Comparison of ENCODE assay signal across 8 mouse cellular contexts in genomic region chr5:105517992-105518625, GRCm38 (mm10). TPM values are rescaled to one million over a fixed set of nuclear protein-coding genes. Genes with fewer than 3 reads are reported as not detected.
DNase-seq lines count a peak whose midpoint lies in the region; ATAC-seq and TF ChIP-seq lines count a peak whose summit lies in the region.

No protein-coding gene starts in this region.

- H3K27me3 ChIP-seq in lung, embryonic 16.5 days (ENCODE audit: control insufficient read depth, insufficient read depth, low read depth, low read length) = no peaks in the 10 kb centered on the region
- H3K27me3 ChIP-seq in neural tube, embryonic 12.5 days (replicated peaks) = no peaks in the 10 kb centered on the region; the same call in 1 of the 2 replicates

- H3K4me2 ChIP-seq in lung, embryonic 16.5 days (ENCODE audit: low read depth, low read length) = peak overlapping the region; percentile 76
- H3K4me2 ChIP-seq in neural tube, embryonic 12.5 days (replicated peaks) = peak overlapping the region; percentile 86

- intact Hi-C loops in left cerebral cortex, postnatal 36 days (cut with DNase I) = loop anchor here (2.0 to 5.0 kb wide), 4 partner anchors 21 to 359 kb away; partner anchors contain the start of gene Zfp326

- H3K9ac ChIP-seq in lung, embryonic 16.5 days (ENCODE audit: low read length) = peak overlapping the region; percentile 84
- peak overlapping the region; percentile 75; the same call in 1 of the 2 replicates for H3K9ac ChIP-seq in neural tube, embryonic 12.5 days

- no peak for TF ChIP-seq CTCF in lung, adult 2 months (IDR thresholded peaks at IDR 0.05; ENCODE audit: insufficient read depth, low read length)
- no peak for TF ChIP-seq CTCF in embryonic fibroblast, embryonic 13.5 days (IDR thresholded peaks at IDR 0.05; ENCODE audit: borderline replicate concordance, insufficient read depth, low read length)

- ATAC-seq in lung, embryonic 16.5 days (ENCODE audit: low read depth) = no peak
- ATAC-seq in inflammation-experienced regulatory T-cells, adult 6 months = peak; percentile 7
- 0 out of 2 replicates have a peak, but pooled peaks have one; percentile 11 for ATAC-seq in neural tube, embryonic 12.5 days (ENCODE audit: low FRiP score, low read depth)
- no peak for ATAC-seq in frontal cortex, adult (ENCODE audit: low TSS enrichment)

- peak overlapping the region; percentile 80 for H3K4me3 ChIP-seq in lung, embryonic 16.5 days (ENCODE audit: low read length)
- H3K4me3 ChIP-seq in lung, adult 2 months (replicated peaks; ENCODE audit: extremely low read depth, low read depth, low read length) = no peak overlapping the region
- H3K4me3 ChIP-seq in embryonic fibroblast, embryonic 13.5 days (ENCODE audit: insufficient read depth, low read length) = peak overlapping the region; percentile 78; the same call in 1 of the 2 replicates
- H3K4me3 ChIP-seq in neural tube, embryonic 12.5 days = peak overlapping the region; percentile 71

- H3K9me3 ChIP-seq in lung, embryonic 16.5 days (ENCODE audit: control insufficient read depth, low read length) = no peaks in the 10 kb centered on the region
- H3K9me3 ChIP-seq in neural tube, embryonic 12.5 days = no peaks in the 10 kb centered on the region

- no peak for DNase-seq in lung, adult 2 months
- no peak for DNase-seq in gastrocnemius, adult 8-10 months (ENCODE audit: low spot score in 2 of 2)
- no peak for DNase-seq in left cerebral cortex, postnatal 36 days (ENCODE audit: low spot score in 2 of 2)

- 5% methylated on average over 7 of the region's 7 CpGs for WGBS in lung, embryonic 16.5 days
- 12% methylated on average over 7 of the region's 7 CpGs for WGBS in lung, adult 2 months
- WGBS in neural tube, embryonic 12.5 days = 14% methylated on average over 7 of the region's 7 CpGs

- no peak for TF ChIP-seq POLR2A in lung, adult 2 months (IDR thresholded peaks at IDR 0.05; ENCODE audit: borderline replicate concordance, extremely low read depth, low read depth, low read length)
- no peak for TF ChIP-seq POLR2A in embryonic fibroblast, embryonic 13.5 days (IDR thresholded peaks at IDR 0.05; ENCODE audit: low read depth, low read length)

- no peak overlapping the region for H3K27ac ChIP-seq in lung, embryonic 16.5 days (ENCODE audit: low read length)
- no peak overlapping the region for H3K27ac ChIP-seq in embryonic fibroblast, embryonic 13.5 days (ENCODE audit: insufficient read depth, low read length)
- H3K27ac ChIP-seq in neural tube, embryonic 12.5 days = no peak overlapping the region

- H3K4me1 ChIP-seq in lung, embryonic 16.5 days (replicated peaks; ENCODE audit: control insufficient read depth, insufficient read depth, low read length) = peaks cover 9% of the 10 kb centered on the region
- H3K4me1 ChIP-seq in lung, adult 2 months (ENCODE audit: control insufficient read depth, insufficient read depth, low read length) = peaks cover 4% of the 10 kb centered on the region
- peaks cover 6% of the 10 kb centered on the region for H3K4me1 ChIP-seq in embryonic fibroblast, embryonic 13.5 days (ENCODE audit: control insufficient read depth, insufficient read depth, low read length)
- H3K4me1 ChIP-seq in neural tube, embryonic 12.5 days = peaks cover 6% of the 10 kb centered on the region

- no peaks in the 10 kb centered on the region for H3K36me3 ChIP-seq in lung, embryonic 16.5 days (ENCODE audit: control insufficient read depth, insufficient read depth, low read length)
- H3K36me3 ChIP-seq in neural tube, embryonic 12.5 days = no peaks in the 10 kb centered on the region

RNA-seq across cellular contexts. Expression of gene Lrrc8c, which starts 1.1 kb away (rescaled TPM):
- polyA plus RNA-seq in lung, embryonic 16.5 days (2015; fragmentation: Nextera tagmentation; extraction: Ambion mirVana) = 27.0 and 29.2 TPM in 2 replicates
- 43.7 and 51.6 TPM in 2 replicates for polyA plus RNA-seq in lung, adult 2 months (2012; rRNA removed)
- polyA plus RNA-seq in embryonic fibroblast, embryonic 13.5 days (2011; ENCODE audit: insufficient read length, low read depth, missing spikeins) = 47.1 and 66.1 TPM in 2 replicates
- polyA plus RNA-seq in inflammation-experienced regulatory T-cells, adult 6 months (2017; shearing (Covaris generic)) = 10 to 100 TPM; 46.9 to 77.2 (median 63.8) TPM
- polyA plus RNA-seq in neural tube, embryonic 12.5 days (2016; fragmentation: Nextera tagmentation; extraction: Ambion mirVana) = 8.6 and 10.9 TPM in 2 replicates
- 1 to 10 TPM; 4.7 to 8.1 (median 5.5) TPM for total RNA-seq in gastrocnemius, adult 8-10 months (2022)
- total RNA-seq in left cerebral cortex, postnatal 36 days (2021) = 10 to 100 TPM; 33.4 to 34.7 TPM

Comparison
In these comparisons a context has a peak if more than half of its experiments do, and no peak if none do; other contexts are left out.
1. ATAC-seq: peak in inflammation-experienced regulatory T-cells, adult 6 months (single experiment) and neural tube, embryonic 12.5 days (single experiment); none in lung, embryonic 16.5 days (single experiment) and frontal cortex, adult (single experiment).